Mouse (Mus musculus): ENCODE measurements at regions not wholly inside any gene's neighbourhood (a gene's known extent, or its start where the extent isn't known, plus 50 kb on each side); places are given as distances from the start of the nearest gene placed in this dataset.

DNA sequence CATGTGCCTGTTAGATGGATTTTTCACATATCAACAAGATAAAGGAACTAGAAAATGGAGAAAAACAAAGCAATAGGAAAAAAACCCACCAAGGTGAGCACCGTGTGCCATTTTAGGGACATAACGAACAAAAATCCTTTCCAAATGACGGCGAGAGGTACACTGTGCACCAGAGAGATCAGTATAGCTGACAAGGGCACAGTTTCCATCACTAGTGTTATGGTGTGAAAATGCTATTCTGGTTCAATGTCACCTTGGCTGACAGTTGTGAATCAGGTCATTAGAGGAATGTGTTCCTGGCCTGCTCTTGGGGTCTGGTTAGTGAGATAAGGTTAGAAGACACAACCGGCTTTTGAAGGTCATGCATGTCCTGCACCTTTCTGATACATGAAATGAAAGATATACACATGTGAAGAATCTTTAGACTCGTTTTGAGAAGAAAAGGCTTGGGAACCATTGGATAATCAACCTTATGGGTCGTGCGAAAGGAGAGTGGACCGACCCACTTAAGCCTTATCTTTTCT is 76.5 kb upstream of the P2ry1 start:
- no peak for DNase-seq (ENCODE audit: low spot score)

GRCm38 (mm10) chr3:60928910-60929309 is 73.7 kb upstream of the P2ry1 start:
- DNase-seq (ENCODE audit: low spot score): no peak

DNA sequence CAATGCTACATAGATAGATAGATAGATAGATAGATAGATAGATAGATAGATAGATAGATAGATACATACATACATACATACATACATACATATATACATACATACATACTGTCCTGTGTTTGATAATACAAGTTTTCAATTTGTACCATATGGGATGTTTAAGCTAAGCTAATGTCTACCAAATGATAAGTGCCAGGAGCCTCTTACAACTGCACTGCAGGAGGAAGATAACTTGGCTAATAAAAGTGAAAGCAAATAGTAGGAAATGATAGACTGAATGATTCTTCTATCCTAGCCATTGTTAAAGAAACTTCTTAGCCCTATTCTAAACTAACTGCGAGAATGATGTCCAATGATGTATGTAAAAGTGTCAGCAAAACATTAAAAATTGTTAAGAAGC is 68.1 kb upstream of the P2ry1 start:
- DNase-seq (ENCODE audit: low spot score): no peak

DNA sequence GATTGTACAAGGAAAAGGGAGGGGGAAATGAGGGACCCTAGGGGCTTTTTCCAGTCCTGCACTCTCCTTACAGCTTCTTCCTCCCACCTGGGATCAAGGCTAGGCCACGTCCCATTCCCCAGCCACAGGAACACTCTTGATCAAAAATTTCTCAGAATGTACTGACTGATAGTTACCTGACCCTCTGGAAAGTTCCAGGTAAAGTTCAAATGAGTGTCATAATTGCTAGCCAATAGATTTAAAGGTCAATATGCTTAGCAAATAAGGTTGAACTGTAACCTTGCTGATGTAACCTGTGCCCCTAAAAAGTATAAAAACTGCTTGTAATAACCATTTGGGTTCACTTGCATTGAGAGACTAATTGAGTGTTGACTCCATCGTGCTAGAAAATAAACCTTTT is 61.1 kb upstream of the P2ry1 start:
- DNase-seq (ENCODE audit: low spot score): no peak

DNA sequence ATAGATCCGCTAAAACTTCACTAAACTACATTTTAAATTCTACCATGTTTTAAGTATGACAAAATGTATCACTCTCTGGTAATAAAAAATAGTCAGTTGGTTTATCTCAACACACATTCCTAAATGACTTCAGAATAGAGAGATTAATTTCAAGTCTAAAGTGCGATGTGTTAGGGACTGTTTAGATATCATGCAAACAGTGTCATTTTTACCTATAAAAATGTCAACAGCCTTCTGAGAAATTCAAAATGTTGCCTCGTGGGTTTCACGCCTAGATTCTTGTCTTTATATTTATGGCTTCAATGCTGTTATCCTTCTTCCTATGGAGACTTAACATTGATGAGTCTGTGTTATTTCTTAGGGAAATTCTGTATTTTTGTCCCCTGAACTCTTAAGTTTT is 53.7 kb upstream of the P2ry1 start:
- no peak for DNase-seq (ENCODE audit: low spot score)

Measured in MN1 (cell line).